Mouse (Mus musculus) MEL (cell line): ENCODE measurements at regions not wholly inside any gene's neighbourhood (a gene's known extent, or its start where the extent isn't known, plus 50 kb on each side); places are given as distances from the start of the nearest gene placed in this dataset.

Source experiments
- CHD2 ChIP-seq: IDR thresholded peaks from 2 replicates; pipeline ENCODE4 v1.6.1; 2011; ENCODE audit warnings: low read length, improper control_type of control experiment
- CTCF ChIP-seq, 3 experiments: IDR thresholded peaks in 2 of 3; conservative IDR thresholded peaks in 1 of 3; 2 replicates each; pipeline ENCODE4 v1.5.1; 2011 to 2012; ENCODE audit warnings: low read length in 3 of 3, low read depth in 2 of 3, mild to moderate bottlenecking in 2 of 3, improper control_type of control experiment in 1 of 3, inconsistent platforms in 1 of 3, mixed read lengths in 1 of 3, moderate library complexity in 1 of 3; ENCODE audit not compliant: control insufficient read depth in 1 of 3, insufficient read depth in 1 of 3, poor library complexity in 1 of 3, severe bottlenecking in 1 of 3
- MYC ChIP-seq: IDR thresholded peaks from 2 replicates; pipeline ENCODE4 v1.6.1; 2011; ENCODE audit warnings: low read depth, mild to moderate bottlenecking, low read length, improper control_type of control experiment, moderate library complexity
- NRF1 ChIP-seq: IDR thresholded peaks from 2 replicates; pipeline ENCODE4 v1.6.1; 2014; ENCODE audit warnings: low read depth, mild to moderate bottlenecking, inconsistent platforms, low read length, improper control_type of control experiment, moderate library complexity; ENCODE audit not compliant: poor library complexity, insufficient read depth, severe bottlenecking
- POLR2A ChIP-seq, 2 experiments: IDR thresholded peaks; 2 replicates each; pipeline ENCODE4 v1.6.1; 2011 to 2012; ENCODE audit warnings: low read length in 2 of 2, mild to moderate bottlenecking in 2 of 2, control low read depth in 1 of 2, improper control_type of control experiment in 1 of 2, low read depth in 1 of 2, moderate library complexity in 1 of 2; ENCODE audit not compliant: control insufficient read depth in 1 of 2, insufficient read depth in 1 of 2, poor library complexity in 1 of 2
- POLR2AphosphoS5 ChIP-seq: IDR thresholded peaks from 2 replicates; pipeline ENCODE4 v1.6.1; 2012; ENCODE audit warnings: low read depth, borderline replicate concordance, mild to moderate bottlenecking, inconsistent platforms, low read length, moderate library complexity, mixed read lengths
- RAD21 ChIP-seq: IDR thresholded peaks from 2 replicates; pipeline ENCODE4 v1.6.1; 2011; ENCODE audit warnings: mild to moderate bottlenecking, low read depth, low read length, improper control_type of control experiment
- RCOR1 ChIP-seq: IDR thresholded peaks from 2 replicates; pipeline ENCODE4 v1.6.1; 2012; ENCODE audit warnings: low read depth, mild to moderate bottlenecking, inconsistent platforms, low read length, improper control_type of control experiment
- TCF12 ChIP-seq: IDR thresholded peaks from 2 replicates; pipeline ENCODE4 v1.6.1; 2014; ENCODE audit warnings: low read depth, mild to moderate bottlenecking, inconsistent platforms, low read length, improper control_type of control experiment, moderate library complexity
- ZC3H11A ChIP-seq: IDR thresholded peaks from 2 replicates; pipeline ENCODE4 v1.6.1; 2012; ENCODE audit warnings: low read depth, mild to moderate bottlenecking, inconsistent platforms, low read length, improper control_type of control experiment
- ZKSCAN1 ChIP-seq: IDR thresholded peaks from 2 replicates; pipeline ENCODE4 v1.6.1; 2012; ENCODE audit warnings: low read depth, mild to moderate bottlenecking, inconsistent platforms, low read length, improper control_type of control experiment, moderate library complexity

- TF ChIP-seq POLR2A (IDR thresholded peaks at IDR 0.05; ENCODE audit: control insufficient read depth in 1 of 2, insufficient read depth in 1 of 2, low read depth in 1 of 2, low read length in 2 of 2, poor library complexity in 1 of 2) (no peak), TCF12 (no peak), ZKSCAN1 (no peak), RAD21 (no peak), RCOR1 (no peak), CTCF (IDR thresholded peaks at IDR 0.05 in 2 of 3, conservative IDR thresholded peaks at IDR 0.05 in 1 of 3; ENCODE audit: control insufficient read depth in 1 of 3, insufficient read depth in 1 of 3, low read depth in 2 of 3, low read length in 3 of 3, poor library complexity in 1 of 3, severe bottlenecking in 1 of 3) (no peak), CHD2 (no peak), ZC3H11A (no peak), POLR2AphosphoS5 (no peak), MYC (no peak), NRF1 (no peak)
Measured at GRCm38 (mm10) chr7:73657283-73657682, 82.8 kb upstream of the Fam174b start.
